Mouse (Mus musculus): ENCODE results near the gene Golga4. TPM values are rescaled to one million over a fixed set of nuclear protein-coding genes. Genes with fewer than 3 reads are reported as not detected.
"Not testable (repeated sequence)": the region's sequence is repeated elsewhere in the genome, so short reads cannot be mapped to it uniquely, and the experiment has no call there.

Golga4 gene
- total RNA-seq, 1 experiment from 2014 or later: 103 TPM

GRCm38 (mm10) chr9:118589249-118589648, 83.2 kb downstream of the Golga4 start:
- DNase-seq: peak; percentile 54

GRCm38 (mm10) chr9:118590230-118590629, 84.2 kb downstream of the Golga4 start:
- DNase-seq: peak; percentile 83

GRCm38 (mm10) chr9:118591633-118592032, 85.6 kb downstream of the Golga4 start:
- DNase-seq: no peak

- peak; percentile 65 for DNase-seq
These were observed 86.7 kb downstream of the Golga4 start for GRCm38 (mm10) chr9:118592585-118593249.

- DNase-seq: no peak
These were observed 87.4 kb downstream of the Golga4 start for GRCm38 (mm10) chr9:118593443-118593842.

- no peak for DNase-seq
These were observed 90.7 kb downstream of the Golga4 start for GRCm38 (mm10) chr9:118596767-118597166.

- not testable (repeated sequence) for DNase-seq
These were observed 94.3 kb downstream of the Golga4 start for GRCm38 (mm10) chr9:118600393-118600792.

- no peak for DNase-seq
These were observed 96.5 kb downstream of the Golga4 start for GRCm38 (mm10) chr9:118602576-118602975.

- peak; percentile 93 for DNase-seq
These were observed 100.2 kb downstream of the Golga4 start, which contains the start of gene Itga9 for GRCm38 (mm10) chr9:118606148-118606816. Itga9 (plus strand) TSS chr9:118606690.

- DNase-seq: peak; percentile 68
These were observed 100.8 kb downstream of the Golga4 start for GRCm38 (mm10) chr9:118606817-118607371.

- no peak for DNase-seq
These were observed 101.8 kb downstream of the Golga4 start for GRCm38 (mm10) chr9:118607701-118608401.

- DNase-seq: no peak
These were observed 102.5 kb downstream of the Golga4 start for GRCm38 (mm10) chr9:118608556-118608955.

- DNase-seq: peak; percentile 74
These were observed 104.0 kb downstream of the Golga4 start for GRCm38 (mm10) chr9:118610060-118610459.

- DNase-seq: peak; percentile 47
These were observed 105.1 kb downstream of the Golga4 start for GRCm38 (mm10) chr9:118611111-118611541.

GRCm38 (mm10) chr9:118611958-118612581, 106.0 kb downstream of the Golga4 start:
- peak; percentile 42 for DNase-seq

- DNase-seq: no peak
These were observed 111.2 kb downstream of the Golga4 start for GRCm38 (mm10) chr9:118617237-118617636.

GRCm38 (mm10) chr9:118618732-118619250, 112.7 kb downstream of the Golga4 start:
- DNase-seq: no peak

- DNase-seq: no peak
These were observed 114.7 kb downstream of the Golga4 start for GRCm38 (mm10) chr9:118620807-118621206.

GRCm38 (mm10) chr9:118621691-118622090, 115.6 kb downstream of the Golga4 start:
- DNase-seq: peak; percentile 31

- DNase-seq: peak; percentile 91
These were observed 116.5 kb downstream of the Golga4 start for GRCm38 (mm10) chr9:118622376-118623166.

- DNase-seq: no peak
These were observed 117.4 kb downstream of the Golga4 start for GRCm38 (mm10) chr9:118623483-118623882.
